Mouse (Mus musculus): ENCODE data around the gene Irx2.

Irx2 gene

GRCm38 (mm10) chr13:72628462-72628916 is at the start of gene Irx2:
Gene Irx2, plus strand, starts transcription at chr13:72628820.
- DNase-seq, result peak; percentile 74

GRCm38 (mm10) chr13:72581276-72581675 is 47.3 kb upstream of the Irx2 start:
- no peak for DNase-seq

GRCm38 (mm10) chr13:72592526-72592925 is 36.1 kb upstream of the Irx2 start:
- DNase-seq, result no peak

- no peak for DNase-seq
These were observed 35.3 kb upstream of the Irx2 start for GRCm38 (mm10) chr13:72593310-72593709.

GRCm38 (mm10) chr13:72593710-72594111 is 34.9 kb upstream of the Irx2 start:
- DNase-seq, result no peak

- DNase-seq, result no peak
These were observed 29.4 kb upstream of the Irx2 start for GRCm38 (mm10) chr13:72599254-72599653.

- DNase-seq, result no peak
These were observed 19.9 kb upstream of the Irx2 start for GRCm38 (mm10) chr13:72608706-72609105.

- DNase-seq, result no peak
These were observed 18.3 kb upstream of the Irx2 start for GRCm38 (mm10) chr13:72610277-72610676.

- DNase-seq, result peak; percentile 11
These were observed 4.4 kb upstream of the Irx2 start for GRCm38 (mm10) chr13:72623926-72624846.

- no peak for DNase-seq
These were observed 3.8 kb upstream of the Irx2 start for GRCm38 (mm10) chr13:72624847-72625170.

GRCm38 (mm10) chr13:72625236-72625950 is 3.2 kb upstream of the Irx2 start:
- peak; percentile 13 for DNase-seq

- DNase-seq, result peak; percentile 21
These were observed 964 bp upstream of the Irx2 start for GRCm38 (mm10) chr13:72627391-72628321.

- DNase-seq, result no peak
These were observed 463 bp downstream of the Irx2 start for GRCm38 (mm10) chr13:72628935-72629631.

- no peak for DNase-seq
These were observed 1.2 kb downstream of the Irx2 start for GRCm38 (mm10) chr13:72629806-72630205.

GRCm38 (mm10) chr13:72630501-72631372 is 2.1 kb downstream of the Irx2 start:
- no peak for DNase-seq

GRCm38 (mm10) chr13:72631373-72632021 is 2.9 kb downstream of the Irx2 start:
- DNase-seq, result no peak

- DNase-seq, result no peak
These were observed 3.7 kb downstream of the Irx2 start for GRCm38 (mm10) chr13:72632361-72632760.

GRCm38 (mm10) chr13:72633097-72633496 is 4.5 kb downstream of the Irx2 start:
- DNase-seq, result no peak

- DNase-seq, result no peak
These were observed 6.2 kb downstream of the Irx2 start for GRCm38 (mm10) chr13:72634752-72635315.

- no peak for DNase-seq
These were observed 7.8 kb downstream of the Irx2 start for GRCm38 (mm10) chr13:72636331-72636851.
